Mouse (Mus musculus) C2C12 (cell line): Measurements from ENCODE around the gene Phf5a.

Source experiments
- CEBPB ChIP-seq: IDR thresholded peaks from one replicate; pipeline ENCODE4 v1.6.1; 2011; ENCODE audit warnings: low read depth, mild to moderate bottlenecking, control low read depth, moderate library complexity
- CTCF ChIP-seq: IDR thresholded peaks from one replicate; pipeline ENCODE4 v1.5.1; 2011; ENCODE audit not compliant: control insufficient read depth, insufficient read depth, insufficient read length
- MAX ChIP-seq: IDR thresholded peaks from one replicate; pipeline ENCODE4 v1.6.1; 2011; ENCODE audit warnings: mild to moderate bottlenecking, control low read depth
- MYOD1 ChIP-seq: IDR thresholded peaks from one replicate; pipeline ENCODE4 v1.6.1; 2011; ENCODE audit warnings: low read depth; ENCODE audit not compliant: control insufficient read depth, insufficient read length
- MYOG ChIP-seq: IDR thresholded peaks from one replicate; pipeline ENCODE4 v1.6.1; 2011; ENCODE audit not compliant: control insufficient read depth, insufficient read length; ENCODE audit errors: extremely low read depth
- USF1 ChIP-seq: IDR thresholded peaks from one replicate; pipeline ENCODE4 v1.6.1; 2011; ENCODE audit warnings: low read depth, mild to moderate bottlenecking, control low read depth, moderate library complexity

GRCm38 (mm10) chr15:81912498-81912897 lies 40.8 kb upstream of the Phf5a start:
- TF ChIP-seq CEBPB (no peak), MAX (no peak), CTCF (no peak), USF1 (no peak), MYOG (no peak), MYOD1 (no peak)
